Mouse (Mus musculus) stomach, embryonic 15.5 days (tissue): ENCODE data around the gene Ltb. TPM values are rescaled to one million over a fixed set of nuclear protein-coding genes. Genes with fewer than 3 reads are reported as not detected.
A peak's percentile ranks its signal among the peaks of the same experiment; 100 is the strongest.

ENCODE experiments used
- ATAC-seq: fragments of 200-750 bp; cut with Nextera tagmentation; 2 replicates; pipeline ENCODE4 v1.8.0; 2017; ENCODE audit warnings: low read depth, moderate number of reproducible peaks, moderate TSS enrichment; ENCODE audit not compliant: insufficient read depth, low FRiP score
- H3K27ac ChIP-seq: fragments of 300-500 bp; sonication (generic); 2 replicates; pipeline ENCODE4 v1.5.1; 2015; ENCODE audit warnings: mild to moderate bottlenecking, inconsistent platforms
- H3K27me3 ChIP-seq: fragments of 300-500 bp; sonication (generic); replicated peaks from 2 replicates; pipeline ENCODE4 v1.6.1; 2015; ENCODE audit warnings: inconsistent platforms
- H3K36me3 ChIP-seq: fragments of 300-500 bp; sonication (generic); 2 replicates; pipeline ENCODE4 v1.6.1; 2015; ENCODE audit warnings: inconsistent platforms
- H3K4me1 ChIP-seq: fragments of 300-500 bp; sonication (generic); 2 replicates; pipeline ENCODE4 v1.6.1; 2015; ENCODE audit warnings: inconsistent platforms
- H3K4me2 ChIP-seq: fragments of 300-500 bp; sonication (generic); 2 replicates; pipeline ENCODE4 v1.6.1; 2015; ENCODE audit warnings: mild to moderate bottlenecking, inconsistent platforms
- H3K4me3 ChIP-seq: fragments of 300-500 bp; sonication (generic); replicated peaks from 2 replicates; pipeline ENCODE4 v1.5.1; 2015; ENCODE audit warnings: inconsistent platforms
- H3K9ac ChIP-seq: fragments of 300-500 bp; sonication (generic); 2 replicates; pipeline ENCODE4 v1.6.1; 2015; ENCODE audit warnings: inconsistent platforms
- H3K9me3 ChIP-seq: fragments of 300-500 bp; sonication (generic); 2 replicates; pipeline ENCODE4 v1.6.1; 2016; ENCODE audit warnings: inconsistent platforms
- WGBS: fragments of 180-500 bp; shearing (Covaris S2); methylation state at CpG from one replicate; pipeline ENCODE4 v1.1.7; 2015; 5-methylcytosine and 5-hydroxymethylcytosine counted together
- polyA plus RNA-seq: library from polyadenylated mRNA; unstranded; fragments of >200 nt; fragmentation: Nextera tagmentation; extraction: Ambion mirVana; gene quantifications from 2 replicates; pipeline ENCODE4 v1.2.1, GENCODE M21; 2015

Gene Ltb
- polyA plus RNA-seq, 1 experiment from 2014 or later: 5.5 TPM

DNA sequence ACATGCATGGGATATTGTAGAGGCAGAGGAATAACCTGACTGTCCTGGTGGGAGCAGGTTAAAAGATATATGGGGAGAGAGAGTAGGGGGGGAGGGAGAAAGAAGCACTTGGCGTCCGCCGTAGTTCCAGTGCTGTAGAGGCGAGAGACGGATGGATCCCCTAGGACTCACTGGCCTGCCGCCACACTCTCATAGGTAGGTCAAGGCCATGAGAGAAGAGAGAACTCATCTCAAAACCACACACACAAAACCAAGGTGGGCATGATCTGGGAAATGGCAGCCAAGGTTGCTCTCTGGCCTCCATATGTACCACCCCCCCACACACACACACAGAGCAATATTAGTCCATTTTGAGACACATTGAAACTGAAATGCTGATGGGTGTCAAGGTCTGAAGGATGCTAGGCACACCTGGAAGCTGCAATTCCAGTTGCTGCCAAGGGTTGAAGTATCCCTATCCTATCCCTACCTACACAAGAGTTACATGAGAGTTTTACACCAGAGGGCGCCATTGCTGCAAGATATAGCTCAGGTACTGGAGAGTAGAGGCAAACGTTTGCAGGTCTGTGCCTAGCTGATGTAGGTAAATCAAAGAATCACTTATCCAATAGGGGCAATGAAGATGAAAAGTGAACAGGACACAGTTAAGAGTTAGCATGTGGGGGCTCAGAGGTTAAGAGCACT, 27.7 kb upstream of the Ltb start:
- Histone ChIP-seq H3K27me3 (no peaks in the 10 kb centered on the region), H3K4me3 (no peak overlapping the region), H3K36me3 (peaks cover 7% of the 10 kb centered on the region; the same call in 1 of the 2 replicates), H3K9me3 (no peaks in the 10 kb centered on the region), H3K4me2 (peak overlapping the region; percentile 56), H3K27ac (0 out of 2 replicates have a peak overlapping the region, but pooled peaks have one; percentile 100), H3K4me1 (peaks cover 16% of the 10 kb centered on the region), H3K9ac (no peak overlapping the region)
- no peak for ATAC-seq
- 64% methylated on average over 8 of the region's 8 CpGs for WGBS

DNA sequence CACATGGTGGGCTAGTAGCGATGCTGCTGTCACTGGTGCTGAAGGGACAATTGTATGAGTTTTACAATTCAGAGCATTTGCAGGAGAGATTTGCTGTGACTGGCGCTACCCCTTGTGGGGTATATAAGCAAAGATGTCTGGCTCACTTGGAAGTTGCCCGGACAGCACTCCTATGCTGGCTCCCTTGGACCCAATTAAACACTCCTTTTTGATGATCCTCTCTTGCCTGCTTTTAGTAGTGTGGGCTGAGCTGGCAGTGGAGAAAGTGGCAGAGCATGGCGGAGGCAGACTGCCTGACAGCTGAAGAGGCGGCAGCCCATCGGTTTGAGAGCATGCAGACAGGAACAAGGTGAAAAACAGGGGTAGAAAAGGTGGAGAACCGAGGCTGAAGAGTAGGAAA, 26.4 kb upstream of the Ltb start:
- Histone ChIP-seq H3K27ac (no peak overlapping the region), H3K4me1 (peaks cover 13% of the 10 kb centered on the region), H3K4me3 (no peak overlapping the region), H3K9me3 (no peaks in the 10 kb centered on the region), H3K4me2 (no peak overlapping the region), H3K27me3 (no peaks in the 10 kb centered on the region), H3K9ac (no peak overlapping the region), H3K36me3 (no peaks in the 10 kb centered on the region)
- ATAC-seq: no peak
- 89% methylated on average over 7 of the region's 7 CpGs for WGBS

DNA sequence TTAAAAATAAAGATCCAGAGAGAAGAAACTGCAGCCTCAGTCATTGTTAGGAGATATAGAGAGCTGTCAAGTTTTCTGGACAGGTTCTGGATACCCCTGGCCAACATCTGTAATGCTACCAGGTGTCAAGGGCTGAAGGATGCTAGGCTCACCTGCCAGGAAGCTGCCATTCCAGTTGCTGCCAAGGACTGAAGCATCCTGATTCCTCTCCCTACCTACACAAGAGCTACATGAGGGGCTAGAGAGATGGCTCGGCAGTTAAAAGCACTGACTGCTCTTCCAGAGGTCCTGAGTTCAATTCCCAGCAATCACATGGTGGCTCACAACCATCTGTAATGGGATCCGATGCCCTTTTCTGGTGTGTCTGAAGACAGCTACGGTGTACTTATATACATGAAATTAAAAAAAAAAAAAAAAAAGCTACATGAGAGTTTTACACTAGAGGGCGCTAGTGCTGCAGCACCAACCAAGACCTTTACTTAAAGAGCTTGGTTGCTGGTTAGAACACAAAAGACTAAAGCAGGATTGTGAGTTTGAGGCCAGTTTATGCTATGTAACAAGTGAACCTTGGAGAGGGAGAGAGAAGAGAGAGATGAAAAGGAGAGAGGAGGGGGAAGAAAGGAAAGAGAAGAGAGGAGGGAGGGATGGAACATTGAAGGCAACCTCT, 25.6 kb upstream of the Ltb start:
- Histone ChIP-seq H3K4me2 (no peak overlapping the region), H3K9ac (no peak overlapping the region), H3K4me1 (peaks cover 13% of the 10 kb centered on the region), H3K4me3 (no peak overlapping the region), H3K9me3 (no peaks in the 10 kb centered on the region), H3K36me3 (no peaks in the 10 kb centered on the region), H3K27ac (no peak overlapping the region), H3K27me3 (no peaks in the 10 kb centered on the region)
- WGBS: 15% methylated on average over 4 of the region's 4 CpGs
- no peak for ATAC-seq

- Histone ChIP-seq H3K4me2 (no peak overlapping the region), H3K36me3 (no peaks in the 10 kb centered on the region), H3K4me1 (no peaks in the 10 kb centered on the region), H3K9me3 (no peaks in the 10 kb centered on the region), H3K27me3 (no peaks in the 10 kb centered on the region), H3K4me3 (no peak overlapping the region), H3K9ac (no peak overlapping the region), H3K27ac (no peak overlapping the region)
- ATAC-seq: no peak
- 65% methylated on average over 11 of the region's 11 CpGs for WGBS
Measured at GRCm38 (mm10) chr17:35172445-35173234, 21.6 kb upstream of the Ltb start.

GRCm38 (mm10) chr17:35173329-35173728, 20.9 kb upstream of the Ltb start:
- no peak overlapping the region for H3K4me3 ChIP-seq
- H3K27me3 ChIP-seq: no peaks in the 10 kb centered on the region
- H3K36me3 ChIP-seq: no peaks in the 10 kb centered on the region
- H3K9ac ChIP-seq: no peak overlapping the region
- H3K4me1 ChIP-seq: no peaks in the 10 kb centered on the region
- H3K9me3 ChIP-seq: no peaks in the 10 kb centered on the region
- H3K27ac ChIP-seq: no peak overlapping the region
- ATAC-seq: no peak
- 77% methylated on average over 3 of the region's 3 CpGs for WGBS
- H3K4me2 ChIP-seq: no peak overlapping the region

DNA sequence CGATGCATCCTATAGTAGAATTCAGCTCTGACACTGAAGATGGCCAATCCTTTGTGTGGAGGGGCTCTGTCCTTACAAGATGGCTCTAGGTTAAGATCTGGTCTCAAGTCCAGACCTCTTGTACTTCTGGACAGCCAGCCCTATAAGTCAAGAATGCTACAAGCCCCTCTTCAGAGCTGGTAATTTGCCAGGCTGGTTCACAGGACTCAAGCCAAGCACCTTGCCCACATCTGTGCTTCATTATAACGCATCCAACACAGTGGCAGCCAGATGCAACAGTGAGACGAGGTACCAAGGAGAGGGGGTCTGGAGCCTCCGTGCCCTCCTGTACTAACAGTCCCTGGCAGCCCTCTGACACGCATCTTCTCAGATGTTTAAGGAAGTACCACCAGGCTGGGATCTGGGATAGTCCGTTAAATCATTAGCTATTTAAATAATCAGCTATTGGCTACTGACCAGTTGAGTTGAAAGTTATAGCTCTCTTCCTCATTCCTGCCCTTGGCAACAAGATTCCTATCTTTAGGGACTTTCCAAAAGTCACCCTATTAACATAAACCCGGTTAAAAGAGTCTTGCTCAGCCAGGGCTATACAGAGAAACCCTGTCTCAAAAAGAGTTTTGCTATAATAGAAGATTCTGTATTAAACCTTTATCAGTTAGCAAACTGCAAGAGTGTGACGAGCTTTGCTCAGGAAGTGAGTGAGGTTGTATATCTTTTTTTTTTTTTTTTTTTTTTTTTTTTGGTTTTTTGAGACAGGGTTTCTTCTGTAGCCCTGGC, 19.9 kb upstream of the Ltb start:
- Histone ChIP-seq H3K36me3 (no peaks in the 10 kb centered on the region), H3K4me2 (no peak overlapping the region), H3K9me3 (no peaks in the 10 kb centered on the region), H3K27me3 (no peaks in the 10 kb centered on the region), H3K4me1 (no peaks in the 10 kb centered on the region), H3K4me3 (no peak overlapping the region), H3K9ac (no peak overlapping the region), H3K27ac (no peak overlapping the region)
- no peak for ATAC-seq
- 59% methylated on average over 8 of the region's 8 CpGs for WGBS

DNA sequence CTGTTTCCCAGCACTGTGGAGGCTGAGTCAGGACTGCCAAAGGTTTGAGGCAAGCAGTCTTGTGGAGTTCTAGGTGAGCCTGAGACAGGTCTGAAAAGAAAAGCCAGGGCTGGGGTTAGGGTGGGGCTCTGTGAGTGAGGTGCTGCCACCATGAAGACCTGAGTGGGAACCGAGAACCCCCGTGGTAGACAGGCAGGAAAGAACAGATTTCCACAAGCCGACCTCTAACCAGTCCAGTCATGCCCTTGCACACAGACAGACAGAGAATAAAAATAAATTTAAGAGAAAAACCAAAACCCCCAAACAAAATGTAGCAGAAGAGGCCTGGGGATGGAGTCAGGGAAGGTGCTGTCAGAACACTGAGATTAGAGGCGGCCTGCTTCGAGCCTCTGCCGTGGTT, 18.9 kb upstream of the Ltb start:
- Histone ChIP-seq H3K4me3 (no peak overlapping the region), H3K27ac (no peak overlapping the region), H3K36me3 (no peaks in the 10 kb centered on the region), H3K9me3 (no peaks in the 10 kb centered on the region), H3K9ac (no peak overlapping the region), H3K27me3 (no peaks in the 10 kb centered on the region), H3K4me1 (no peaks in the 10 kb centered on the region), H3K4me2 (no peak overlapping the region)
- WGBS: 70% methylated on average over 6 of the region's 6 CpGs
- ATAC-seq: no peak

GRCm38 (mm10) chr17:35175968-35176367, 18.3 kb upstream of the Ltb start, which contains the start of gene Aif1:
TSS of gene Aif1 (minus strand) at chr17:35176068.
- Histone ChIP-seq H3K27ac (no peak within 1 kb of the TSS), H3K9ac (no peak within 1 kb of the TSS), H3K27me3 (no peaks in the 10 kb centered on the region), H3K9me3 (no peaks in the 10 kb centered on the region), H3K4me3 (no peak within 1 kb of the TSS), H3K36me3 (no peaks in the 10 kb centered on the region), H3K4me1 (no peaks in the 10 kb centered on the region), H3K4me2 (no peak within 1 kb of the TSS)
- ATAC-seq: no peak
- 48% methylated on average over 2 of the region's 2 CpGs for WGBS

GRCm38 (mm10) chr17:35178528-35178927, 15.7 kb upstream of the Ltb start:
- no peaks in the 10 kb centered on the region for H3K4me1 ChIP-seq
- 12% methylated on average over 5 of the region's 5 CpGs for WGBS
- H3K9ac ChIP-seq: no peak overlapping the region
- H3K9me3 ChIP-seq: no peaks in the 10 kb centered on the region
- no peaks in the 10 kb centered on the region for H3K36me3 ChIP-seq
- no peaks in the 10 kb centered on the region for H3K27me3 ChIP-seq
- no peak overlapping the region for H3K27ac ChIP-seq
- no peak overlapping the region for H3K4me2 ChIP-seq
- ATAC-seq: peak; percentile 87; the same call in 1 of the 2 replicates
- H3K4me3 ChIP-seq: no peak overlapping the region

DNA sequence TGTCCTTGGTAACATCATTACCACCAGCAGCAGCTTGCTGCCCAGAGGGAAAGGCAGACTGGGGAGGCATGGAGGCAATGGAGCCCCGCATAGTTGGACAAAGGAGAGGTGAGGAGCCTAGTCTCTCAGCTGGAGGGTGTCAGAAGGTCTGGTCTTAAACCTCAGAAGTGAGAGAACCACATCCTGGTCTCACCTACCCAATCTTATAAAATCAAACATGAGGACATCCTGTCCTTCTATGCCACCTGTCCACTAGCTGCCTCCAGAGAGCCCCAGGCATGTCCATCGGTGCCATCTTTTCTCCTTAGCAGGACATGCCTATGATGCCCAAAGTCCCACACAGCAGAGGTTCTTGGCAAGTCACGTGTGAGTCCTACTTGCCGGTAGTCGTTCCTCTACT, 14.1 kb upstream of the Ltb start:
- Histone ChIP-seq H3K9ac (no peak overlapping the region), H3K27ac (no peak overlapping the region), H3K36me3 (no peaks in the 10 kb centered on the region), H3K27me3 (no peaks in the 10 kb centered on the region), H3K4me2 (no peak overlapping the region), H3K4me3 (no peak overlapping the region), H3K9me3 (no peaks in the 10 kb centered on the region), H3K4me1 (no peaks in the 10 kb centered on the region)
- WGBS: 88% methylated on average over 5 of the region's 5 CpGs
- no peak for ATAC-seq
